Mouse (Mus musculus): Measurements from ENCODE around the gene Nrd1. TPM values are rescaled to one million over a fixed set of nuclear protein-coding genes. Genes with fewer than 3 reads are reported as not detected.
A peak's percentile ranks its signal among the peaks of the same experiment; 100 is the strongest.

Gene Nrd1
- polyA plus RNA-seq, 1 experiment, result 199 TPM

DNA sequence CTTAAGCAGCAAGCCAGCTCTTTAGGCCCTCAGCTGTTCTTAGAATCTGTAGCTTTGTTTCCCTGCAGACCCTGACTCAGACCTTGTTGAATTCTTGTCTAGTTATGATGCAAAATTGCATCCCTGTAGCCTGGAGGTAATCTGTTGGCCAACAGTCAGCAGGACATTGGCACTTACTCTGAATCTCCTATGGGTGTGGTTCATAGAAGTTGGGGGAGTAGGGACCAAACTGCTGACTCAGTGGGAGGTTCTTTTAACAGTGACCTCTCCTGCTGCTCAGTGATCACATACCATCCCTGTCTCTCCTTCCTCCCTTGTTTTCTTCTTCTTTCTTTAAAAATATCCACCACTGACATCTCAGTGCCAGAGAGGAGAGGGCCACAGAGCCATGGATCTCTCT is 10.4 kb upstream of the Nrd1 start:
- Histone ChIP-seq H3K4me3 (ENCODE audit: low read depth, low read length) (no peak overlapping the region), H3K36me3 (ENCODE audit: control insufficient read depth, insufficient read depth, low read length, poor library complexity, severe bottlenecking) (no peaks in the 10 kb centered on the region), H3K9ac (ENCODE audit: low read depth, poor library complexity, severe bottlenecking) (no peak overlapping the region), H3K4me1 (ENCODE audit: control insufficient read depth, insufficient read depth, low read length) (no peaks in the 10 kb centered on the region), H3K27me3 (ENCODE audit: control insufficient read depth, insufficient read depth, low read length, poor library complexity, severe bottlenecking) (no peaks in the 10 kb centered on the region), H3K9me3 (replicated peaks; ENCODE audit: control insufficient read depth, insufficient read depth, low read length, poor library complexity, severe bottlenecking) (no peaks in the 10 kb centered on the region), H3K27ac (ENCODE audit: insufficient read depth, low read length) (peak overlapping the region; percentile 86)
- TF ChIP-seq EP300 (IDR thresholded peaks at IDR 0.05; ENCODE audit: insufficient read depth, low read depth, low read length) (0 out of 2 replicates have a peak, but pooled peaks have one; percentile 30), POLR2A (IDR thresholded peaks at IDR 0.05; ENCODE audit: insufficient read depth, low read length) (no peak)

- Histone ChIP-seq H3K36me3 (ENCODE audit: control insufficient read depth, insufficient read depth, low read length, poor library complexity, severe bottlenecking) (no peaks in the 10 kb centered on the region), H3K9ac (ENCODE audit: low read depth, poor library complexity, severe bottlenecking) (no peak overlapping the region), H3K27me3 (ENCODE audit: control insufficient read depth, insufficient read depth, low read length, poor library complexity, severe bottlenecking) (no peaks in the 10 kb centered on the region), H3K27ac (ENCODE audit: insufficient read depth, low read length) (peak overlapping the region; percentile 86), H3K4me1 (ENCODE audit: control insufficient read depth, insufficient read depth, low read length) (no peaks in the 10 kb centered on the region), H3K4me3 (ENCODE audit: low read depth, low read length) (no peak overlapping the region), H3K9me3 (replicated peaks; ENCODE audit: control insufficient read depth, insufficient read depth, low read length, poor library complexity, severe bottlenecking) (no peaks in the 10 kb centered on the region)
- TF ChIP-seq CTCF (IDR thresholded peaks at IDR 0.05; ENCODE audit: low read depth, low read length) (no peak), POLR2A (IDR thresholded peaks at IDR 0.05; ENCODE audit: insufficient read depth, low read length) (no peak)
These were observed 9.9 kb upstream of the Nrd1 start for GRCm38 (mm10) chr4:108990571-108990970.

GRCm38 (mm10) chr4:108991811-108992210 is 8.6 kb upstream of the Nrd1 start:
- Histone ChIP-seq H3K36me3 (ENCODE audit: control insufficient read depth, insufficient read depth, low read length, poor library complexity, severe bottlenecking) (no peaks in the 10 kb centered on the region), H3K4me3 (ENCODE audit: low read depth, low read length) (no peak overlapping the region), H3K9me3 (replicated peaks; ENCODE audit: control insufficient read depth, insufficient read depth, low read length, poor library complexity, severe bottlenecking) (no peaks in the 10 kb centered on the region)

DNA sequence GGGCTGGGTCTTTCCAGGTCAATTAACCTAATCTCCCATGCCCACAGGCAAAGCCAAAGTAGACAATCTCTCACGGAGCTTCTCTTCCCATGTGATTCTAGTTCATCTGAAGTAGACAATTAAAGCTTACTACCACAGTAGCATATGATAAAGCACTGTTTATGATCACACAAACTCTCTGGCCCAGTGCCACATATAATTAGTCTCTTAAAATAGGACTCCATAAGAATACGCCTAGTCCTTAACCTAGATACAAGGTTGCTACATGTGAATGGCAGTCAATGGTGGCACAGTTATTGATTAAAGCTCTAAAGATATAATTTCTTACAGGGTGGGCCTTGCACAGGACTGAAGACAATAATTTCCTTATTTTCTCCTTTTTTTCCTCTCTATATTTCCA is 7.5 kb upstream of the Nrd1 start:
- H3K27me3 ChIP-seq (ENCODE audit: control insufficient read depth, insufficient read depth, low read length, poor library complexity, severe bottlenecking), result no peaks in the 10 kb centered on the region
- no peaks in the 10 kb centered on the region for H3K4me1 ChIP-seq (ENCODE audit: control insufficient read depth, insufficient read depth, low read length)
- H3K27ac ChIP-seq (ENCODE audit: insufficient read depth, low read length), result no peak overlapping the region
- H3K36me3 ChIP-seq (ENCODE audit: control insufficient read depth, insufficient read depth, low read length, poor library complexity, severe bottlenecking), result no peaks in the 10 kb centered on the region
- H3K9ac ChIP-seq (ENCODE audit: low read depth, poor library complexity, severe bottlenecking), result no peak overlapping the region
- no peak overlapping the region for H3K4me3 ChIP-seq (ENCODE audit: low read depth, low read length)
- H3K9me3 ChIP-seq (replicated peaks; ENCODE audit: control insufficient read depth, insufficient read depth, low read length, poor library complexity, severe bottlenecking), result no peaks in the 10 kb centered on the region
- TF ChIP-seq POLR2A (IDR thresholded peaks at IDR 0.05; ENCODE audit: insufficient read depth, low read length) (no peak), CTCF (IDR thresholded peaks at IDR 0.05; ENCODE audit: low read depth, low read length) (no peak), EP300 (IDR thresholded peaks at IDR 0.05; ENCODE audit: insufficient read depth, low read depth, low read length) (no peak)

More at GRCm38 (mm10) chr4:108991811-108992210, 8.6 kb upstream of the Nrd1 start:
- no peak for TF ChIP-seq CTCF (IDR thresholded peaks at IDR 0.05; ENCODE audit: low read depth, low read length)
- TF ChIP-seq POLR2A (IDR thresholded peaks at IDR 0.05; ENCODE audit: insufficient read depth, low read length), result no peak
- TF ChIP-seq EP300 (IDR thresholded peaks at IDR 0.05; ENCODE audit: insufficient read depth, low read depth, low read length), result no peak
- H3K27me3 ChIP-seq (ENCODE audit: control insufficient read depth, insufficient read depth, low read length, poor library complexity, severe bottlenecking), result no peaks in the 10 kb centered on the region
- no peaks in the 10 kb centered on the region for H3K4me1 ChIP-seq (ENCODE audit: control insufficient read depth, insufficient read depth, low read length)
- H3K9ac ChIP-seq (ENCODE audit: low read depth, poor library complexity, severe bottlenecking), result no peak overlapping the region
- no peak overlapping the region for H3K27ac ChIP-seq (ENCODE audit: insufficient read depth, low read length)

DNA sequence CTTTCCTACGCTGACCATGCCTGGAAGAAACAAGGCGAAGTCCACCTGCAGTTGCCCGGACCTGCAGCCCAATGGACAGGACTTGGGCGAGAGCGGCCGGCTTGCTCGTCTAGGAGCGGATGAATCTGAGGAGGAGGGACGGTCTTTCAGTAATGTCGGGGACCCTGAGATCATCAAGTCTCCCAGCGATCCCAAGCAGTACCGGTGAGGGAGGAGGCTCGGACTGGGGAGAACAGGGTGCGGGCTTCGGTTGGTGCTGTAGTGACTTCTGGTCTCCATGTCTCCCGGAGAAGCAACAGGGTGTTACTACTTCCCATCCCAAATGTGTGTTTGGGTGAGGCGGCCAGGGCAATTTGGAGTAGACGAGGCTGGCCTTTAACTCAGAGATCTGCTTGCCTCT is 506 bp downstream of the Nrd1 start:
- H3K4me3 ChIP-seq (ENCODE audit: low read depth, low read length), result peak overlapping the region; percentile 98
- H3K9ac ChIP-seq (ENCODE audit: low read depth, poor library complexity, severe bottlenecking), result peak overlapping the region; percentile 87
- TF ChIP-seq EP300 (IDR thresholded peaks at IDR 0.05; ENCODE audit: insufficient read depth, low read depth, low read length) (no peak), POLR2A (IDR thresholded peaks at IDR 0.05; ENCODE audit: insufficient read depth, low read length) (no peak), CTCF (IDR thresholded peaks at IDR 0.05; ENCODE audit: low read depth, low read length) (no peak)
- no peak overlapping the region for H3K27ac ChIP-seq (ENCODE audit: insufficient read depth, low read length)
- H3K9me3 ChIP-seq (replicated peaks; ENCODE audit: control insufficient read depth, insufficient read depth, low read length, poor library complexity, severe bottlenecking), result no peaks in the 10 kb centered on the region
- no peaks in the 10 kb centered on the region for H3K27me3 ChIP-seq (ENCODE audit: control insufficient read depth, insufficient read depth, low read length, poor library complexity, severe bottlenecking)
- peaks cover 10% of the 10 kb centered on the region for H3K36me3 ChIP-seq (ENCODE audit: control insufficient read depth, insufficient read depth, low read length, poor library complexity, severe bottlenecking)
- H3K4me1 ChIP-seq (ENCODE audit: control insufficient read depth, insufficient read depth, low read length), result no peaks in the 10 kb centered on the region

- no peak for TF ChIP-seq POLR2A (IDR thresholded peaks at IDR 0.05; ENCODE audit: insufficient read depth, low read length)
- TF ChIP-seq CTCF (IDR thresholded peaks at IDR 0.05; ENCODE audit: low read depth, low read length), result no peak
- no peak for TF ChIP-seq EP300 (IDR thresholded peaks at IDR 0.05; ENCODE audit: insufficient read depth, low read depth, low read length)
- Histone ChIP-seq H3K9ac (ENCODE audit: low read depth, poor library complexity, severe bottlenecking) (no peak overlapping the region), H3K27me3 (ENCODE audit: control insufficient read depth, insufficient read depth, low read length, poor library complexity, severe bottlenecking) (no peaks in the 10 kb centered on the region), H3K27ac (ENCODE audit: insufficient read depth, low read length) (no peak overlapping the region), H3K4me3 (ENCODE audit: low read depth, low read length) (no peak overlapping the region), H3K9me3 (replicated peaks; ENCODE audit: control insufficient read depth, insufficient read depth, low read length, poor library complexity, severe bottlenecking) (no peaks in the 10 kb centered on the region), H3K4me1 (ENCODE audit: control insufficient read depth, insufficient read depth, low read length) (no peaks in the 10 kb centered on the region), H3K36me3 (ENCODE audit: control insufficient read depth, insufficient read depth, low read length, poor library complexity, severe bottlenecking) (peaks cover 8% of the 10 kb centered on the region)
These were observed 7.6 kb downstream of the Nrd1 start for GRCm38 (mm10) chr4:109008046-109008445.
